Mouse (Mus musculus) adrenal gland (tissue): ENCODE results near the gene Bahcc1.

ENCODE experiments used
- intact Hi-C: fragments of 180-260 bp; cut with DNase I; formaldehyde crosslinking; loops from one replicate; pipeline ENCODE4 v1.15.1; 2025

Gene Bahcc1

GRCm38 (mm10) chr11:120206069-120206668 lies 26.6 kb upstream of the Bahcc1 start:
- intact Hi-C loops = no loop called here

- intact Hi-C loops = no loop called here
Measured at GRCm38 (mm10) chr11:120206669-120207090, 26.1 kb upstream of the Bahcc1 start.

- intact Hi-C loops = no loop called here
Measured at GRCm38 (mm10) chr11:120208848-120209247, 23.9 kb upstream of the Bahcc1 start.

GRCm38 (mm10) chr11:120209462-120209861 lies 23.3 kb upstream of the Bahcc1 start:
- intact Hi-C loops = no loop called here

- intact Hi-C loops = no loop called here
Measured at GRCm38 (mm10) chr11:120215726-120216241, 17.0 kb upstream of the Bahcc1 start.

- intact Hi-C loops = no loop called here
Measured at GRCm38 (mm10) chr11:120216540-120217324, 16.0 kb upstream of the Bahcc1 start.

- intact Hi-C loops = no loop called here
Measured at GRCm38 (mm10) chr11:120218176-120218856, 14.4 kb upstream of the Bahcc1 start.

GRCm38 (mm10) chr11:120218946-120219345 lies 13.8 kb upstream of the Bahcc1 start:
- intact Hi-C loops = no loop called here

GRCm38 (mm10) chr11:120219916-120220522 lies 12.7 kb upstream of the Bahcc1 start:
- intact Hi-C loops = no loop called here

GRCm38 (mm10) chr11:120220963-120221827 lies 11.6 kb upstream of the Bahcc1 start:
- intact Hi-C loops = no loop called here

- intact Hi-C loops = no loop called here
Measured at GRCm38 (mm10) chr11:120222425-120223104, 10.2 kb upstream of the Bahcc1 start.

- intact Hi-C loops = no loop called here
Measured at GRCm38 (mm10) chr11:120223586-120224487, 8.9 kb upstream of the Bahcc1 start.

GRCm38 (mm10) chr11:120224488-120225255 lies 8.1 kb upstream of the Bahcc1 start:
- intact Hi-C loops = no loop called here

GRCm38 (mm10) chr11:120225256-120226195 lies 7.2 kb upstream of the Bahcc1 start:
- intact Hi-C loops = no loop called here

- intact Hi-C loops = no loop called here
Measured at GRCm38 (mm10) chr11:120226421-120227280, 6.1 kb upstream of the Bahcc1 start.

GRCm38 (mm10) chr11:120227571-120228051 lies 5.1 kb upstream of the Bahcc1 start:
- intact Hi-C loops = no loop called here
